Mouse (Mus musculus) retina, adult 2 months (tissue): Measurements from ENCODE around the gene Gm10436.
"Not testable (repeated sequence)": the region's sequence is repeated elsewhere in the genome, so short reads cannot be mapped to it uniquely, and the experiment has no call there.

Experiments used
- DNase-seq: peaks from one replicate; pipeline ENCODE4 v3.0.0-alpha.2; 2012; ENCODE audit warnings: low read depth, low spot score

The Gm10436 gene

GRCm38 (mm10) chr12:88182008-88182407 is at the start of gene Gm10436:
TSS of gene Gm10436 (minus strand) at chr12:88182108.
- not testable (repeated sequence) for DNase-seq

GRCm38 (mm10) chr12:88219445-88219844 is 37.5 kb upstream of the Gm10436 start:
- no peak for DNase-seq

DNA sequence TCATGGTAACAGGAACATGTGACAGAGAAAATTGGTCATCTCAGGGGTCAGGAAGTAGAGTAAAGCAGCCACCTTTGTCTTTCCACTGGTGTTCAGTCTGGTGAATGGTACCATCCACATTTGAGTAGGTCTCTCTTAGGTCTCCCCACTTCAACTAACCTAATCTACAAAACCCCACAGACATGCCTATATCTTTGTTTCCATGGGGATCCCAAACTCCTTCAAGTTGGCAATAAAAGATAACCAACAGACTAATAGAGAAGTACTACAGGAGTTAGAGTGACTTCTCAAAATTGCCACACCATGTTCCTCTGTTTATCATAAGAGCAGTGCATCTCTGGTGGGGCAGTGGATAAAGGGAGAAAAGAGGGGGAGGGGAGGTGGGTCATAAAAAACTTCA is 36.2 kb upstream of the Gm10436 start:
- not testable (repeated sequence) for DNase-seq

GRCm38 (mm10) chr12:88214641-88215040 is 32.7 kb upstream of the Gm10436 start:
- no peak for DNase-seq

GRCm38 (mm10) chr12:88211458-88211857 is 29.6 kb upstream of the Gm10436 start:
- not testable (repeated sequence) for DNase-seq

DNA sequence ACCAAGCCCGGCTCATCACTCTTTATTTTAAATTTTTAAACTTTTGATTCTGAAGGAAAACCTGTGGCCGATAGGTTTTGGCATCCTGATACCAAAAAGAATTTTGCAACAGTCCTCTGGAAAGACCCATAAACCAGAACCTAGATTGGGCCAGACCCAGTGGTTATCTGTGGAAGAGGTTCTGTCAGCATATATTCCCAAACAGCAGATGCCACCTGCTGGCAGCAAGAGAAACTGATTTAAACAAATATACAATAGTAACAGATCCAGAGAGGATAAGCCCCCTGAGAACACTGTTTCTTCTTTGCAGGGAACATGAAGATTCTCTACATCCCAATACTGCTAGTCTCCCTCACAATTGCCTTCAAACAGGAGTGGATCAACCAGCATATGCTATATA is 20.9 kb upstream of the Gm10436 start:
- no peak for DNase-seq
